Mouse (Mus musculus) cerebellum, postnatal 36 days (tissue): Measurements from ENCODE around the gene Camta1.
"Not testable (repeated sequence)": the region's sequence is repeated elsewhere in the genome, so short reads cannot be mapped to it uniquely, and the experiment has no call there.

ENCODE experiments used
- DNase-seq, 2 experiments: peaks; one replicate each; pipeline ENCODE4 v3.0.0; 2021 to 2022; ENCODE audit warnings: mixed read lengths in 2 of 2

Camta1 gene

DNA sequence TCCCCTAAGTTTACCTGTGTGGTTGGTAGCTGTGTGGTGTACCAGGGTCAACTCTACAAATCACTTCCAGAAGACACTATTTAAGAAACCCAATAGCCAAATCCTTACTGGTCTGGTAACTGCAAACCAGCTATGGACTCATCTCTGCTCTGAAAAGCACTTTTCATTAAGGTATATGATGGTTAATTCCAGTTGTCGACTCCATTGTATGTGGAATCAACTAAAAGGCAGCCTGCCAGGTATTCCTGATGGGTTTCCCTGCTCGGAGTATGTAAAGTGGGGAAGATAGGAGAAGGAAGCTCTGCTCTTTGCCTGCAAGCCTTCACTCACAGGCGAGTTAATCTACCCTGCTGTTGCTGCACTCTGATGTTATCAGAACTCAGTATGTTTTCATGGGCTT, 815.2 kb downstream of the Camta1 start:
- DNase-seq = no peak

DNA sequence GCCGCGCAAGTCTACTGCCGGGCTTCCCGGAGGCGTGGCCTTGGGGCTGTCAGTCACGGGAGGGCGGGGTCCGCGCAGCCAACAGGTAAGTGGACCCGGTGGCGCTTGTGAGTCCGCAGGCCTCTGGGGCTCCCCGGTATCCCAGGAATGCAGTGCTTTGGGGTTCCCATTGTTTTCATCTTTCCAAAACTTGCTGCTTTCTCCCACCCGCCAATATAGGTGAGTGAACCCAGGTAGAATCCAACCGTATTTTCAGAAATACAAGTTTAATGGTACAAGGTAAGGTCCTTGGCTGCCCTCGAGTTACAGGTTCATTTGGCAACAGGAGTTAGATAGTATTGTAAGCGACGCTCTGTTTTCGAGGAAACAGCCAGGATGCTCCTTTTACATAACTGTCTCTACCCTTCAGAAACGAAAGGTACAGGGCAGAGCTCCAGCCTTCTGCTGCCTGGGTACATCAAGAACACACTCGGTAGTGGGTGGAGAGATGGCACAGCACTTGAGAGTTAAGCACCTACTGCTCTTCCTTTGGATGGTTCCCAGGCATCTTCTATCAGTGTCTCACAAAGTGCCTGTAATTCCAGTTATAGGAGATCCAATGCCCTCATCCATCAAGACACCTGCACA, 816.6 kb downstream of the Camta1 start:
- DNase-seq = peak in 1 of 2 experiments; percentile 25

- peak; percentile 99 for DNase-seq
Measured at GRCm38 (mm10) chr4:151044037-151044943, 817.4 kb downstream of the Camta1 start, which contains the start of gene Per3. Gene Per3, minus strand, starts transcription at chr4:151044665.

DNA sequence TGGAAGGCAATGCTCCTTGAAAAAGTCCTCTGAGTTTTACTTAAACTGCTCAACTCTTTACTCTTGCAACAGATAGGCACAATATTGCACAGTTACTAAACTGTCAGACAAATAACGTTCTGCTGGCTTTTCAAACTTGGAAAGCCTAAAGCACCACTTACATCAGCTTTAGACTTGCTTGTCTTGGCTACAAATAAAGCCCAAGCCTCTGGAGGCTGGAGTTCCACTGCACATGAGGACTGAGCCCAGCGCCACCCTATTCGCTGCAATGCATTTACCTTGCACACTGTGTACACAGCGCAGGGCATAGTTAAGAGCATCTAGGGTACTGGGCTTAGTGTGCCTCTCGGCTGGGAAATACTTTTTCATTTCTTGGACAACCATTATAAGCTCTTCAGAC, 818.4 kb downstream of the Camta1 start:
- DNase-seq = peak; percentile 41 to 53

DNA sequence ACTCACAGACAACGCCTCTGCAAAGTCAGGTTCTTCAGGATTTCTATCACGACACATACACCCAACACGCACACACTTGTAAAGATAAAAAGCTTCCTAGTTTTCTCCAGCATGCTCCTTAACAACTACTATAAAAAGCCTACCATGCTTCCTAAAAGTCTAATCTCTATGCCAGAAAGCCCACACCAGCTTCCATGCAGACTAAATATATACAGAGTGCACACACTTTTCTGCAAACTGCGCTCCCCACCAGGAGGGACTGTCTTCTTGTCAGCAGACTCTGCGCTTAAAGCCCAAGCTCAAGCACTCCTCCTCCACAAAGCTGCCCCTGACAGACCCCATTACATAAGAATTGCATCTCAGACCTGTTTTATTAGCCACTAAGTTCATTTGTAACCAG, 820.2 kb downstream of the Camta1 start:
- DNase-seq = no peak

- DNase-seq = no peak
Measured at GRCm38 (mm10) chr4:151037800-151038199, 823.9 kb downstream of the Camta1 start.

DNA sequence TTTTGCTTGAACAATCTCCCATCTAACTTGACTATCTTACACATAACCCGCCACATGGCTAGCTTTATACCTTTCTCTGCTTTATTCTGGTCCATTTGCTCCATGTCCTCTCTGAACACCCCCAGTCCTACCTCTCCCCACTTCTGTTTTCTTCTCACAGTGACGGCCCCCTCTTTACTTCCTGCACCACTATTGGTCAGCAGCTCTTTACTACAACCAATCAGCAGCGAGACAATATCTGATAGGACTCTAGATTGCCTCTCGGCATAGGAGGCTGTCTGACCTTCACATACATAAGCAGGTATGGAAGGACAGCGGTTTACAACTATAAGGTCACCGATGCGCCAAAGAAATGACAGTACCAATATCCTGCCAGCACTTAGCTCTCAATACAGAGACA, 825.2 kb downstream of the Camta1 start:
- DNase-seq = no peak

DNA sequence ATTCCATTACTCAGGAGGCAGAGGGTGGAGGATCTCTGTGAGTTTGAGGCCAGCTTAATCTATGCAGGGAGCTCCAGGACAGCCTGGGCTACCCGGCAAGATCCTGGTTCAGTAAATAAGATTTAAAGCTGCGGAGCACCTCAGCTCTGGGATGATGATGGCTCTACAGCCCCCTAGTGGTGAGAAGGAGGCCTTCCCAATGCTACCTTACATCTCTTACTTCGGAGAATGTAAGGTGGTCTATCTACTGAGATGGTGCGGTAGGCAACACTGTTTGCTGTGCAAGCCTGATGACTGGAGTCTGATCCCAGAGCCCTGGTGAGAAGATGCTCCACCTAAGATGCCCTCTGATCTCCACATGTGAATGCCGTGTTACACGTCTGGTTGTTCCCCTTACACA, 834.7 kb downstream of the Camta1 start:
- peak; percentile 41 to 44 for DNase-seq

DNA sequence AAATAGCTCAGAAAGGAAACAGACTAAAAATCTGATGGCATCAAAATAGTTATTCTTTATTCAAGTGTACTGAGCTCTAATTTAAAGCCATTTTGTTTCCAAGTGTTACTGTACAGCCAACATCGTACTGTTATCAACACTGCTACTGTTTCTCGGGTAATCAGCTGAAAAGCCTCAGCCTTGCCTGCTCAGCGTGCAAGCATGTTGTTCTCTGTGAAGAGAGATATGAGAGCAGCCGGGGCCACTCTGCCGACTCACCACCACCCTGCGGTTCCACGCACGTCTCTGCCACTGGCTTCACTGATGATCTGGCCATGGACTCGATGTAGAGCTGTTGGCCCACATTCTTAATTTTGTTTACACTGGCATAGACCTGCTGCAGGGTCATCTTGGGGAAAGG, 837.5 kb downstream of the Camta1 start:
- DNase-seq = no peak

DNA sequence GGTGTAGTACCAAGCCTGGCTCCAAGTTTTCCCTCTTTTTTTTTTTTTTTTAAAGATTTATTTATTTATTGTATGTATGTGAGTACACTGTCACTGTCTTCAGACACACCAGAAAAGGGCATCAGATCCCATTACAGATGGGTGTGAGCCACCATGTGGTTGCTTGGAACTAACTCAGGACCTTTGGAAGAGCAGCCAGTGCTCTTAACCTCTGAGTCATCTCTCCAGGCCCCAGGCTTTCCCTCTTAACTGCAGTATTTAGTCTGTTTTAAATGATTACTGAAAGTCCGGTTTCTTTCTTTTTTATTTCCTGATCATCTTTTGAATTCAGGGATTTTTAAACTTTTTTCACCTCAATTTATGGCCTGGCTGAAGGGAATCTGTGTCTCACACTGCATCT, 844.3 kb downstream of the Camta1 start:
- not testable (repeated sequence) for DNase-seq

- DNase-seq = no peak
Measured at GRCm38 (mm10) chr4:151015946-151016345, 845.7 kb downstream of the Camta1 start.

- DNase-seq = no peak
Measured at GRCm38 (mm10) chr4:151010316-151010715, 851.4 kb downstream of the Camta1 start.

GRCm38 (mm10) chr4:151006945-151007344, 854.7 kb downstream of the Camta1 start:
- peak; percentile 17 to 30 for DNase-seq

DNA sequence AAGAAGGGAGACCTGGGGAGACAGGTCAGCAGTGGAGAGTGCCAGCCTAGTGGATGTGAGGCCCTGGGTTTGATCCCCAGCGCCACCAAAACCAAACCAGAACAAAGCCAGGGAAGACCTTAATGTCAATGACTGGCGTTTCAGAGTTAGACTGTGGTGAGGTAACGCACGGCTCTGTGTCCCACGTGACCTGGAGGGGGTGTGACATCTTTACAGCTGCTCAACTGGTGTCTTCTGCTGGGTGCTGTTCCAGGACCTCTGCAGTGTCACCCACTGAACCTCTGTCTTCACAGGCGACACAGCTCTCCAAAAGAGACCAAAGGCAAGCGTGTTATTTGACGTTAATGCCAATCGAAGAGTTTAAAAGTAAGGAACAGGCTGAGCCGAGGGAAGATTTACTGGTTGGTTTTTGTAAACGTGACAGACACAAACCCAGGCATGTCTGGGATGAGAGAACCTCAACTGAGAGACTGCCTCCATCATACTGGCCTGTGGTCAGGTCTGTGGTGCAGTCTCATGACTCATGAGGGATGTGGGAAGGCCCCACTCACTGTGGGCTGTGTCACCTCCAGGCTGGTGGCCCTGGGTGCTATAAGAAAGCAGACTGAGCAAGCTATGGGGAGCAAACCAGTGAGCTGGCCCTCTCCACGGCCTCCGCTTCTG, 855.9 kb downstream of the Camta1 start:
- no peak for DNase-seq

GRCm38 (mm10) chr4:151001397-151001796, 860.3 kb downstream of the Camta1 start:
- DNase-seq = no peak

DNA sequence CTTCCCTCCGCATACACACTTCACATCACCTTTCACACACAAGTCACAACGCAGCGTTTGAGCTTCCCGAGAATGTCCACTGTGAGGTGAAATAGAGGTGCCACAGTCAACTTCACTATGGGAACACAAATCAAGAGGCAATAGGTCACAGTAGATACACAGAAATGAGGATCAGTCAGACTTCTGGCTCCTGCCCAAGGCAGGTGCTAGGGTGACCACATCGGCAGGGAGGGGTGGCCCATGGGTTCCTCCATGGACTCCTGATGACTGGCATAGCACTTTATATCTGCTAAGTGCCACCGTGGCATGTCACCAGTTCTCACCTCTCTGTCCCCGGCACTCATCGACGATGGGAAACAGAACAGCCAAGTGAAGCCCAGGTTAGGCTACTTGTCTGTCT, 863.0 kb downstream of the Camta1 start:
- DNase-seq = no peak

DNA sequence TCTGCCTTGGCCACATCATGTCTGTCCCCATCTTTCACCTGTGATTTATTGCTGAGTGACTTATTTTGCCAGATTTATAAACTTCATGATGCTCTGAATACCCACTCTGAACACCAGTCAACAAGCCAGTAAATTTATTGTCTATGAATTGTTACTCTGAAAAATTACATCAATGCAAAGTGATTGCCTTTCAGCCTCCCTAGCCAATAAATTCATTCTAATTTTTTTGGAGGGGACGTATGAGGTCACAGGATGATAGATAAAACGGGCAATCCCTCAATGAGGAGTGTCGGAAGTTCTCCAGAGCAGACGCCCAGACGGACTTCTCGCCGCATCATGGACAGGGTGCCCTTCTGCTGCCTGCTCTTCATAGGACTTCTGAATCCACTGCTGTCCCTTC, 864.9 kb downstream of the Camta1 start, which contains the start of gene Uts2:
Gene Uts2 (plus strand): TSS at position 301 of the 400 bp plus-strand sequence.
- DNase-seq = no peak

DNA sequence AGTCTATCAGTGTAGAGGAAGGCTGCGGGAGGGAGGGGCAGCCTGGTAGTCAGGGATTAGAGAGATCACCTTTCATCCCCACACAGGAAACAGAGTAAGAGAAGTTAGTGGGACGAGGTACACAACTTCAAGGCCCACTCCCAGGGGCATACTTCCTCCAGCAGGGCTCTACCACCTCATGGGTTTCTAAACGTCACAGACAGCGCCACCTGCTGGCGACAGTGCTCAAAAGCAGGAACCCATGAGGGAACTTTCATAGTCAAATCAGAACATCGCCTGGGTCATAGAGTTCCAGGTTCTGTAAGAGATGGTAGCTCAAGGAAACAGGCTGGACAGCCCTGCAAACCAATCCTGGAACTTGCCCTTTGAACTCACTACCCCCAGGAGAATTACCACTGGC, 871.5 kb downstream of the Camta1 start:
- DNase-seq = no peak

DNA sequence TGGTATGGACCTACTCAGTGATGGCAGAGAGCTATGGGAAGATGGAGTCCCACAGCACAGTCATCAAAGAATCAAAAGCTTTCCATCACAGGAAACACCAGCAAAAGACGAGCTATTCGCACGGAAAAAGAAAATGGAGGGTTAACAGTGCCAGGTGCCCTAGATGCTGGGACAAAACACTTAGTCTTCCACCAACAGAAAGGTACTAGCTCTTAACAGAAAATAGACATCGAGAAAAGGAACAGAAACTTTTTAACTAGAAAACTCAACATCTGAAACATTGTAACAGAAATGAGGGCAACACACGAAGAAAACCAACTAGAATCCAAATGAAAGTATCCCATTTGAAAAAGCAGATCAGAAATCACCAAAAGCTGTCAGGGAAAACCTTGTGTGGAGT, 881.5 kb downstream of the Camta1 start:
- DNase-seq = no peak

- DNase-seq = no peak
Measured at GRCm38 (mm10) chr4:150979455-150979854, 882.2 kb downstream of the Camta1 start.

- no peak for DNase-seq
Measured at GRCm38 (mm10) chr4:150978156-150978910, 883.3 kb downstream of the Camta1 start.

- no peak for DNase-seq
Measured at GRCm38 (mm10) chr4:150975145-150975544, 886.5 kb downstream of the Camta1 start.

DNA sequence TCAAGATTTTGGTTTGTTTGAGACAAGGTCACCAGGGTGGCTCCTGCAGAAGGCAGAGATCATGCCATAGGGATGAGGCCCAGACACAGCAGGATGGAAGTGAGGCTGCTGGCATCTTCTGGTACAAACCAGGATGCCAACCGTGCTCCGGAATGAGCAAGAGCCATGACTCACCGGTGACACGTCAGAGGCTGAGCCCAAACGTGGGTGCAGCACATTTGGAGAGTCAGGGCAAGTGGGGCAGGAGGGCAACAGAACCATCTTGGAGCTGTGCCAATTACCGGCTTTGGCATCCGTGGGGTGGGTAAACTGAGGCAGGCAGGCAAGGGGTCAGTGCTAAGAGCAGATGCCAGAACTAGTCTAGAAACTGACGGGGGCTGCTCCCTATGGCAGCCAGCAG, 888.4 kb downstream of the Camta1 start:
- no peak for DNase-seq
